Mouse (Mus musculus) lung, adult 2 months (tissue): ENCODE results near the gene Tbck. TPM values are rescaled to one million over a fixed set of nuclear protein-coding genes. Genes with fewer than 3 reads are reported as not detected.

Experiments used
- DNase-seq: peaks from one replicate; pipeline ENCODE4 v3.0.0; 2022
- H3K4me1 ChIP-seq: fragments of 200-500 bp; 2 replicates; pipeline ENCODE4 v1.6.1; 2011; ENCODE audit warnings: low read length; ENCODE audit not compliant: control insufficient read depth, insufficient read depth
- H3K4me3 ChIP-seq: fragments of 200-500 bp; replicated peaks from 2 replicates; pipeline ENCODE3; 2011; ENCODE audit warnings: low read depth, mild to moderate bottlenecking, control low read depth, low read length; ENCODE audit errors: extremely low read depth
- CTCF ChIP-seq: fragments of 200-500 bp; IDR thresholded peaks from 2 replicates; pipeline ENCODE4 v1.5.1; 2011; ENCODE audit warnings: mild to moderate bottlenecking, low read length, control low read depth; ENCODE audit not compliant: insufficient read depth
- POLR2A ChIP-seq: fragments of 200-500 bp; IDR thresholded peaks from 2 replicates; pipeline ENCODE4 v1.6.1; 2011; ENCODE audit warnings: low read depth, mild to moderate bottlenecking, control low read depth, low read length, borderline replicate concordance; ENCODE audit errors: extremely low read depth
- WGBS: fragments of 180-500 bp; shearing (Covaris S2); methylation state at CpG from one replicate; pipeline ENCODE4 v1.1.7; 2018; 5-methylcytosine and 5-hydroxymethylcytosine counted together
- polyA plus RNA-seq: library from polyadenylated mRNA; depleted of rRNA; stranded (reverse); fragments of >200 nt; gene quantifications from 2 replicates; pipeline ENCODE4 v1.2.3, GENCODE M21; 2012

Gene Tbck
- polyA plus RNA-seq, 1 experiment = 4.0 TPM

DNA sequence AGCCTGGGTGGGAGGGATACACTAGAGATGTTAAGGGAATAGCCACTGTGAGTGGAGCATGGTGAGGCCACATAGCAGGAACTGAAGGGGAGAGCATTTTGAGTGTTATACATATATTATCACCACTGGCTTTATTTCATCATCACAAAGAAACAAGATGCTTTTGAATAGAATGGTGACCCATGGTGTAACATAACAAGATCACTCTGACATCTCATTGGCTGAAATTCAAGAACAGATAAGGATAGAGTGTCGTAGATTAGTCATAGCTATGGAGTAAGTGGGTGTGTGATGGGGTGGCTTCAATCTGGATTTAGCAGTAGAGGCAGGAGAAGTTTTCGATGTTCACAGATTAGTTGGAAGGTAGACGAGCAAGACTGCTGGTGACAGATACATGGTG, 64.8 kb downstream of the Tbck start:
- H3K4me3 ChIP-seq = no peak overlapping the region
- DNase-seq = no peak
- H3K4me1 ChIP-seq = no peaks in the 10 kb centered on the region
- WGBS = 77% methylated on average over 3 of the region's 3 CpGs
- TF ChIP-seq CTCF (no peak), POLR2A (no peak)

GRCm38 (mm10) chr3:132752772-132753171, 68.8 kb downstream of the Tbck start:
- TF ChIP-seq CTCF = no peak
- TF ChIP-seq POLR2A = no peak
- Histone ChIP-seq H3K4me3 (no peak overlapping the region), H3K4me1 (no peaks in the 10 kb centered on the region)
- DNase-seq = no peak
- 26% methylated on average over 4 of the region's 4 CpGs for WGBS

GRCm38 (mm10) chr3:132756274-132756673, 72.3 kb downstream of the Tbck start:
- TF ChIP-seq CTCF (no peak), POLR2A (no peak)
- WGBS = 37% methylated on average over 1 of the region's 1 CpGs
- H3K4me1 ChIP-seq = no peaks in the 10 kb centered on the region
- H3K4me3 ChIP-seq = no peak overlapping the region
- DNase-seq = no peak

DNA sequence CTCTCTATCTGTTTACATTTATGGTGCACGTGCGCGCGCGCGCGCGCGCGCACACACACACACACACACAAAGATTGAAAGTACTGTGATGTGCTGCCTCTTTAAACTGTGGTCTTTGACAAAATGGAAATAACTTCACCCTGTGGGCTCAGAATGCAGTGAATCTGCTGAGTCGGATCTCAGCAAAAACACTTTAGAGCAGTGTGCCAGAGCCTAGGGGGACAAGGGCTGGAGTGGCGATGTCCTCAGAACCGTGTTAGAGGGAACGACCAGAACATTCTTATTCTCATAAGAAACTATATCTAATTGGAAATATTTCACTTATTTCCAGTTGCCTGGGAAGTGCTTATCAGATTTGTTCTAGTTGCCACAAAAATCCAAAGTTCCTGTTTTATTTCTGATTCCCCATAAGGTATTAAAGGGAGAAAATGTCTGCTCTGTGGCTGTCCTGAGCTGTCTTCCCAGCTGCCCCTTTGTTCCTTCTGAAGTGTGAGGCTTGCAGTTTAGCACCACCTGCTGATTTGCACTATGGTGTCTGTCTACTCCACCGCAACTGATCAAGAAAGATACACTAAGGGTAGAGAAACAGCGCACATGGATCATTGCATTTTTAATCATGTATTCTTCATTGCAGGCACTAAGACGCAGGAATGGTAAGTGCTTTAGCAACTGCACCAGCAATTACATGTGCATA, 82.2 kb downstream of the Tbck start:
- Histone ChIP-seq H3K4me1 (no peaks in the 10 kb centered on the region), H3K4me3 (no peak overlapping the region)
- no peak for TF ChIP-seq CTCF
- TF ChIP-seq POLR2A = no peak
- DNase-seq = no peak
- WGBS = 91% methylated on average over 17 of the region's 17 CpGs

GRCm38 (mm10) chr3:132772054-132772453, 88.1 kb downstream of the Tbck start:
- Histone ChIP-seq H3K4me1 (no peaks in the 10 kb centered on the region), H3K4me3 (no peak overlapping the region)
- no peak for TF ChIP-seq CTCF
- no peak for TF ChIP-seq POLR2A
- WGBS = 91% methylated on average over 7 of the region's 7 CpGs
- no peak for DNase-seq

DNA sequence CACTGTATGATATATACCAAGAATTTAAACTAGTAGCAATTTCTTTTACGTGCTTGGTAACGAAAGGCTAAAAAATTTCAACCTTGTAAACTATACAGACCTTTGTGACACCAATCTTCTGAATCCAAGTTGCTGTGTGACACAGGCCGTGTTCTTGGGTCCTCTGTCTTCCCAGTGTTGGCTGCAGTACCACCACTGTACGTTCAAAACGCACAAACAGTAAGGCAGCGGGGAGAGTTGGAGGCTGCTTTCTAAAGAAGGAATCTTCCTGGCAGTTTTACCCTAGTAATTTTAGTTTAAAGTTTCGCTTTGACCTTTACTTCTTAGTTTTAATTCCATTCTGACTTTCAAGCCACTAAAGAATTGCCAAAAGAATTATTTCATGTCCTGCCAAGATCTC, 92.7 kb downstream of the Tbck start:
- no peak for DNase-seq
- TF ChIP-seq POLR2A = no peak
- TF ChIP-seq CTCF = no peak
- Histone ChIP-seq H3K4me1 (no peaks in the 10 kb centered on the region), H3K4me3 (no peak overlapping the region)
- 74% methylated on average over 7 of the region's 7 CpGs for WGBS

DNA sequence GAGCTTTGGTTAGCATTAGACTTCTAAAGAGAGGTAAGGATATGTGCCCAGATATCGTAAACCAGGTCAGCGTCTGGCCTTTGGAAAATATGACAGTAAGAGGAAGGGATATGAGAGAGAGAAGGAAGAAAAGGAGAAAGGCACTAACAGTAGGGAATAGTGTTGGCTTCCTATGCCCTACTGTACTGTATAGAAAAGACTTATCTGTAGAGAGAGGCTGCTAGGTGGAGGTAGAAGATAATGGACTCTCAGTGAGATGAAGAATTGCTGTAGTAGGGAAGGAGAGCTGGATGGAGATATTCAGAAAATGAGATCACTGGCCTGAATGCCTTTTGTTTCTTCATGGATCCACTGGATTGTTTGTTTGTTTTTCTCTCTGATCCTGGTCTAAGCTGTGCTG, 97.2 kb downstream of the Tbck start:
- 99% methylated on average over 2 of the region's 2 CpGs for WGBS
- DNase-seq = no peak
- H3K4me1 ChIP-seq = peaks cover 4% of the 10 kb centered on the region; the same call in 1 of the 2 replicates
- TF ChIP-seq CTCF = no peak
- TF ChIP-seq POLR2A = no peak
- H3K4me3 ChIP-seq = no peak overlapping the region

DNA sequence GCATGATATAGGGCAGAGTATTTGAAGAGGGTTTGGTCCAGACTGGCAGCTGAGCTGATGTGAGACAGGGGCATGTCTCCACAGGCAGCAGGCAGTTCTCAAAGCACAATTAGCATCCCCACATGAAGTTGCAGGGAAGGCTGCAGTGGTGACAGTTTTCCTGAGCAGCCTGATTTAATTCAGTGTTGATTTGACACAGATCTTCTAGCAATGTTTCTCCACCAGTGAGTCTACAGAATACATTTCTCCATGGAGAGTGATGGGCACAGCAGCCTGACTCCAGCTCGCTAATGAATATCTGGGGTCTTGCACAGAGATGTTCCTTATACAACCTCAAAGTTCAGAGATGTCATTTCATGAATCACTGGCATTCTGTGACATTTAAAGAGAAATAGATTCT, 99.1 kb downstream of the Tbck start:
- no peak for DNase-seq
- TF ChIP-seq CTCF = no peak
- TF ChIP-seq POLR2A = no peak
- H3K4me1 ChIP-seq = peaks cover 4% of the 10 kb centered on the region; the same call in 1 of the 2 replicates
- H3K4me3 ChIP-seq = no peak overlapping the region
- 94% methylated on average over 1 of the region's 1 CpGs for WGBS

DNA sequence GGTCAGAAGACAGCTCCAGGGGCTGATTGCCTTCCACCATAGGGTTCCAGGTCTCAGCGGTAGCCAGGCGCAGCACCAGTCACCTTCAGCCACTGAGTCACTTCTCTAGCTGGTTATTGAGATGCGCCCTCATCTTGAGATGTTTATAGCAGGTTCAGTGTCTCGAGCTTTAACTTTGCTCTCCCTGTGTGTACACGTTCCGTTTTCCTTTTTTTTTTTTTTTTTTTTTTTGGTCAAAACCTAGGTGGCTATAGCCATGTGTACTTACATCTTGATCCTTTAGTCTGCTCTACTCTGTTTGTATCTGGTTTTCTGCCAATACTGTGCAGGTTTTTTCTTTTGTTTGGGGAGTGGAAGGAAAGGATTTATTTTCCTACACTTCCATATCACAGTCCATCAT, 100.8 kb downstream of the Tbck start:
- TF ChIP-seq POLR2A (no peak), CTCF (no peak)

DNA sequence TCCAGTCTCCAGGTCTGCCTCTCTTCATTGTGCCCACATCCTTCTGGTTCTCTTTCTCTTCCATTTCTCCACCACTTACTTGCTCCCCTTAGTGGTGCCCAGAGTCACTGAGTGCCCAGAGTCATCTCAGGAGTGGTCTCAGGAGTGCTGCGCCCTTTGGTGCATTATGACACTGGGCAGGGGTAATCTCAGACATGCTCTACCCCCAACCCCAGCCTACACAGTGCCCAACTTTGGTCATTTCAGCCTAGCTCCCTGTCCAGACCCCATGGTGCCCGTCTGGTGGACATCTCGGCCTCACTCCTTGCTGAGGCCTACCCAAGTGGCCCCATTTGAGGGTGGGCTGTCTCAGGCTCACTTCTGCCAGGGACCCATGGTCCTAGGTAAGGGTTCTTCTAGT, 102.7 kb downstream of the Tbck start:
- peaks cover 4% of the 10 kb centered on the region; the same call in 1 of the 2 replicates for H3K4me1 ChIP-seq
- TF ChIP-seq CTCF (no peak), POLR2A (no peak)
- WGBS = 98% methylated on average over 3 of the region's 3 CpGs
- no peak for DNase-seq
- no peak overlapping the region for H3K4me3 ChIP-seq

More for the DNA sequence above, 100.8 kb downstream of the Tbck start:
- no peak for DNase-seq
- Histone ChIP-seq H3K4me1 (peaks cover 4% of the 10 kb centered on the region; the same call in 1 of the 2 replicates), H3K4me3 (no peak overlapping the region)
- 88% methylated on average over 6 of the region's 6 CpGs for WGBS
